Mouse (Mus musculus) forebrain, postnatal 0 days (tissue): ENCODE measurements around the gene Kcnn1. TPM values are rescaled to one million over a fixed set of nuclear protein-coding genes. Genes with fewer than 3 reads are reported as not detected.

Experiments
- ATAC-seq: fragments of 200-750 bp; cut with Nextera tagmentation; 2 replicates; pipeline ENCODE4 v1.8.0; 2017; ENCODE audit warnings: mild to moderate bottlenecking, moderate library complexity
- DNase-seq: peaks from one replicate; pipeline ENCODE4 v3.0.0-alpha.2; 2015
- H3K27ac ChIP-seq: fragments of 300-500 bp; sonication (generic); 2 replicates; pipeline ENCODE4 v1.5.1; 2014; ENCODE audit warnings: low read depth, mild to moderate bottlenecking, antibody characterized with exemption, low read length, moderate library complexity, mixed read lengths
- H3K27me3 ChIP-seq: fragments of 300-500 bp; sonication (generic); 2 replicates; pipeline ENCODE4 v1.6.1; 2014; ENCODE audit warnings: mild to moderate bottlenecking, low read length, mixed read lengths; ENCODE audit not compliant: insufficient read depth
- H3K36me3 ChIP-seq: fragments of 300-500 bp; sonication (generic); 2 replicates; pipeline ENCODE4 v1.6.1; 2014; ENCODE audit warnings: mild to moderate bottlenecking, moderate library complexity; ENCODE audit not compliant: insufficient read depth
- H3K4me1 ChIP-seq: fragments of 300-500 bp; sonication (generic); 2 replicates; pipeline ENCODE4 v1.6.1; 2014; ENCODE audit warnings: antibody characterized with exemption; ENCODE audit not compliant: insufficient read depth
- H3K4me2 ChIP-seq: fragments of 300-500 bp; sonication (generic); 2 replicates; pipeline ENCODE4 v1.6.1; 2014; ENCODE audit warnings: low read depth, mild to moderate bottlenecking, moderate library complexity
- H3K4me3 ChIP-seq: fragments of 300-500 bp; sonication (generic); 2 replicates; pipeline ENCODE4 v1.5.1; 2014; ENCODE audit warnings: low read depth, low read length, mixed read lengths
- H3K9ac ChIP-seq: fragments of 300-500 bp; sonication (generic); 2 replicates; pipeline ENCODE4 v1.6.1; 2014; ENCODE audit warnings: mild to moderate bottlenecking
- H3K9me3 ChIP-seq: fragments of 300-500 bp; sonication (generic); 2 replicates; pipeline ENCODE4 v1.6.1; 2016; ENCODE audit warnings: low read length
- CTCF ChIP-seq: sonication (generic); IDR thresholded peaks from 2 replicates; pipeline ENCODE4 v1.5.1; 2016; ENCODE audit warnings: antibody characterized with exemption, control low read depth, low read depth
- WGBS: fragments of 180-500 bp; shearing (Covaris S2); extraction: QIAGEN DNeasy Blood & Tissue Kit; methylation state at CpG from one replicate; pipeline ENCODE4 v1.1.7; 2014; 5-methylcytosine and 5-hydroxymethylcytosine counted together
- polyA plus RNA-seq: library from polyadenylated mRNA; unstranded; fragments of >200 nt; fragmentation: Nextera tagmentation; extraction: Ambion mirVana; gene quantifications from 2 replicates; pipeline ENCODE4 v1.2.1, GENCODE M21; 2015
- total RNA-seq: library from RNA; depleted of rRNA; stranded (reverse); fragments of >200 nt; gene quantifications from 2 replicates; pipeline ENCODE4 v1.2.3, GENCODE M21; 2014

Kcnn1 gene
- total and polyA plus RNA-seq, 2 experiments from 2014 or later = 9.8 to 20.5 TPM

DNA sequence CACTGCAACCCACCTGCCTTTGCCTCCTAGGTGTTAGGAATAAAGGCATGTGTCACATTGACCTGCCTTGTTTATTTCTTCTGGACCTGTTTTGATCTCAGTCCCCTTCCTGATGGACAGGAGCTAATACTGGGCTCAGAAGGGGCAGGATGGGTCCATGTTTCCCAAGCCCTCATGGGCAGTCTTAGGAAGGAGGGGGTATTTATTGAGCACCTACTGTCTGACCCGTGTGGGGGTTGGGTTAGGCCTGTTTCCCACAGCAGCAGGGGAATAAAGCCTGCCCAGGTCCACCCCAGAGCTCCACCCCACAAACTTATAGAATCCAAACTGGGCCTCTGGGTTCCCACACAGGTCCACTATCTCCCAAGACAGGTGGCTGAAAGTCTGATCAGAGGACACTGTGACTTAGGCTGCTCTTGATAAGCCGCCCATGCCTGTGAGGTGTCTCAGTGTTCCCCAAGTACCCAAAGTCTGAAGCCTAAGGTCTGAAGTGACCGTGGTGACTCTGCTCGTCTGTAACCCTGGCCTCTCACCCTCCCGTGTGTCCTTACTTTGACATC is 19.8 kb downstream of the Kcnn1 start:
- Histone ChIP-seq H3K4me3 (no peak overlapping the region), H3K9me3 (no peaks in the 10 kb centered on the region), H3K36me3 (peaks cover 1% of the 10 kb centered on the region; the same call in 1 of the 2 replicates), H3K4me2 (no peak overlapping the region), H3K27ac (no peak overlapping the region), H3K27me3 (no peaks in the 10 kb centered on the region), H3K4me1 (no peaks in the 10 kb centered on the region), H3K9ac (no peak overlapping the region)
- 85% methylated on average over 5 of the region's 5 CpGs for WGBS
- DNase-seq = no peak
- no peak for ATAC-seq
- TF ChIP-seq CTCF = no peak

DNA sequence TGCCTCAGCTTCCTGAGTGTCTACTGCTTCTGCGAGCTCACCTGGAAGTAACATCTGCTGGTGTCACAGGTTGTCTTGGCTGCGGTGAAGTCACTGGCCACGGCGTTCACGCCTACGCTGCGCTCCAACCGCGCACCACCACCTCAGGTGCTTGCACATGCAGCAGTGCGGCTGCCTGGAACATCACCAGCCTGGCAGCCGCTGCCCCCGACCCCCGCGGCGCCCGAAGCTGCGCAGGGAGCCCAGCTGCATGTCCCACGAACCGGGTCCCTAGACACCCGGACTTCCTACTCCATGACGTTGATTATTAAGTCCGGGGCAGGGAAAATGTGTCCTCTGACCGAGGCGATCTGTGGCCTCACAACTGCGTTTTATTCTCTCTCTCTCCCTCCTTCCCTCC is 20.6 kb downstream of the Kcnn1 start:
- no peak for TF ChIP-seq CTCF
- DNase-seq = no peak
- no peak for ATAC-seq

DNA sequence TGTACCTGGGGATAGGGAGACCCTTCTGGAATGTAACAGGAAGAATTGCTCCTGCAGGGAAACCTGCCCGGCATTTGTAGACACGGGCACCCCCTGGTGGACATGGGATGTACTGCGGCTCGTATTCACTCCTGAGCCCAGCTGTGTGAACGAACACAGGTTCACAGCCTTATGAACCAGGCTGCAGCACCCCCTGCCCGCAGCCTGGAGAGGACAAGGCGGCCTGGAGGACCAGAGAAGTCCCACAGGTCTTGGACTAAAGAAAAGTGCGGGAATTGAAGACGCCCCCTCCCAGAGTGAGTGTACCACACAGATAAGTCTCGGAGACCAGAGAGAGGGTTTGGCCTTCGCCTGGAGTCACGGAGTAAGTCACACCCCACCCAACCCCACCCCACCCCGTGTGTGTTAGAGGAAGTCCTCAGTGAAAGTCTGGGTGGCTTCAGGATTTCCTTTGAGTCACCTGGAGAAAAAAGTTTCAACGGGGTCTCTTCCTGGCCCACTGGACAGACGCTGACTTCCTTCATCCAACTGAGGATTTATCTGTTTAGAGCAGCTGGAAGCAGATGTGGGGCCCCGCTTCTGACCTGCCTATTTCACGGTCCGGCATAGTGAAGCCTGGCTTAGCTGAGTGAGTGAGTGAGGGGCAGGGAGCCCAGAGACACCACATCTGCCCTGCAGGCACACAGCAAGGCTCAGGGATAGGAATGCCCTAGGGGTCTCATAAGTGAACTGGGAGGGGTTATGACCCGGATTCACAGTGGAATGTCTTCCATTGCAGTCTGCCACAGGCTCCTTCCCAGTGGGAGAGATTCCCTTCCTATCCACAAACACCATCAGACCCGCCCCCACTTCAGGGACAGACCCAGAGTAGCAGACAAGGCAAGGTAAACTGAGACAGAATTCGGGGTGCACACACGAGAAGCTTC is 21.6 kb downstream of the Kcnn1 start:
- peak; percentile 96 for TF ChIP-seq CTCF
- DNase-seq (peak; percentile 90), ATAC-seq (no peak)
- no peaks in the 10 kb centered on the region for H3K27me3 ChIP-seq
- no peak overlapping the region for H3K9ac ChIP-seq
- H3K36me3 ChIP-seq = peaks cover 2% of the 10 kb centered on the region; the same call in 1 of the 2 replicates
- H3K9me3 ChIP-seq = no peaks in the 10 kb centered on the region
- 39% methylated on average over 22 of the region's 22 CpGs for WGBS
- no peak overlapping the region for H3K4me2 ChIP-seq
- no peak overlapping the region for H3K4me3 ChIP-seq
- no peak overlapping the region for H3K27ac ChIP-seq
- H3K4me1 ChIP-seq = no peaks in the 10 kb centered on the region

More for the DNA sequence above, 20.6 kb downstream of the Kcnn1 start:
- Histone ChIP-seq H3K27ac (no peak overlapping the region), H3K4me1 (no peaks in the 10 kb centered on the region), H3K36me3 (no peaks in the 10 kb centered on the region; the same call in 1 of the 2 replicates), H3K9me3 (no peaks in the 10 kb centered on the region), H3K27me3 (no peaks in the 10 kb centered on the region), H3K4me3 (no peak overlapping the region), H3K4me2 (no peak overlapping the region), H3K9ac (no peak overlapping the region)
- WGBS = 69% methylated on average over 25 of the region's 25 CpGs

DNA sequence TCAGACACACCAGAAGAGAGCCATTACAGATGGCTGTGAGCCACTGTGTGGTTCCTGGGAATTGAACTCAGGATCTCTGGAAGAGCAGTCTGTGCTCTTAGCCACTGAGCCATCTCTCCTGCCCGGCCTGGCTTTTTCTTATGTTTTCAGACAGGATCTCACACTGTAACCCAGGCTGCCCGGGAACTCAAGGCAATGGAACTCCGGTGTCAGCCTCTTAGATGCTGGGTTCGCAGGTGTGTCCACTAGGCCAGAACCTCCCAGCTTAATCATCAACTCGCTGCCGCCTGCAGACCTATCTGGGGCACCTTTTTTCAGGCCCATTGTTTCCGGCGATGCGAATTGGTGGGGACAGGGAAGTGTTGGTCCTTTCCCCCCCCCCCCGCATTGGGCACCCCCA is 22.5 kb downstream of the Kcnn1 start:
- no peak for DNase-seq
- ATAC-seq = no peak
- Histone ChIP-seq H3K4me3 (no peak overlapping the region), H3K9me3 (no peaks in the 10 kb centered on the region), H3K27ac (no peak overlapping the region), H3K36me3 (peaks cover 2% of the 10 kb centered on the region; the same call in 1 of the 2 replicates), H3K27me3 (no peaks in the 10 kb centered on the region), H3K4me2 (no peak overlapping the region), H3K4me1 (no peaks in the 10 kb centered on the region), H3K9ac (no peak overlapping the region)
- no peak for TF ChIP-seq CTCF
- 54% methylated on average over 10 of the region's 10 CpGs for WGBS

DNA sequence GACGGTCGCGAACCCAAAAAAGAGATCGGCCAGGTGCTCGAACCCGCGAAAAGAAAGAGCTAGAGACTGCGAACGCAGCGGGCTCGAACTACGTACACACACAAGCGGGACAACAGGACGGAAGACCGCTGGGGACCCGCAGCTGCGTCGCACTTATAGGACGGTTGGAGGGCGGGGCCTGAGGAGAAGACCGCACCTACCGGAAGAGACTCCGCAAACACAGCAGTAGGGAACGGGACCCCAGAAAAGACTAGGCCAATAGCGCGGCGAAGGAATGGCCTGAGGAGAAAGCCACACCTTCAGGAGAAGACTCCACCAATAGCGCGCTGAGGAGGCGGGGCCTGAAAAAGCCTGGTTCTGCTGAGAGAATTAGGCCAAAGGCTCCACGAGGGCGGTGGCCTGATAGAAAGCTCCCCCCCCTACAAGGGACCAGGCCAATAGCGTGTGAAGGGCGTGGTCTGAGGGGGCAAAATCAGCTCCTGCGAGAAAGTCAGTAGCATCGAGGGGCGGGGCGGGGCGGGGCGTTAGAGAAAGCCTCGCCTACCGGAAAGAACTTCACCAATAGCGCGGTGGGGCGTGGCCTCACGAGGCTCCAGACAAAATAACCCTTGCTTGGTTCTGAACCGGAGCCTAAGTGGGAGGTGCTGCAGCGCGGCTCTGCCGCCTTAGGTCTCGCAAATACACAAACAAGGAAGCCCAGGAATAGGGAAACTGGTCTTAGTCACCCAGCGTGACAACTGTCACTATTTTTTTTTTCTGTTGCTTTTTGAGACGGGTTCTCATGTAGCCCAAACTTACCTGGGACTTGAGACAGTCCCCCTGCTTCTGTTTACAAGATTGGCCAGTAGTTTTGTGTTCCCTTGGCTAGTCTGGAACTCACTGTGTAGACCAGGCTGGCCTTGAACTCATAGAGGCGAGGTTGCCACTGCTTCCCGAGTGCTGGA is 23.4 kb downstream of the Kcnn1 start, which contains the start of gene Arrdc2:
TSS of gene Arrdc2 (minus strand) at position 313 of the 944 bp plus-strand sequence.
- DNase-seq = peak; percentile 99
- no peak for TF ChIP-seq CTCF
- Histone ChIP-seq H3K27me3 (no peaks in the 10 kb centered on the region), H3K4me1 (no peaks in the 10 kb centered on the region), H3K4me2 (peak within 1 kb of the TSS; percentile 70), H3K36me3 (peaks cover 2% of the 10 kb centered on the region; the same call in 1 of the 2 replicates), H3K9ac (peak within 1 kb of the TSS; percentile 77), H3K9me3 (no peaks in the 10 kb centered on the region), H3K4me3 (peak within 1 kb of the TSS; percentile 62), H3K27ac (peak within 1 kb of the TSS; percentile 96)
- peak; percentile 97 for ATAC-seq
- 3% methylated on average over 55 of the region's 55 CpGs for WGBS

DNA sequence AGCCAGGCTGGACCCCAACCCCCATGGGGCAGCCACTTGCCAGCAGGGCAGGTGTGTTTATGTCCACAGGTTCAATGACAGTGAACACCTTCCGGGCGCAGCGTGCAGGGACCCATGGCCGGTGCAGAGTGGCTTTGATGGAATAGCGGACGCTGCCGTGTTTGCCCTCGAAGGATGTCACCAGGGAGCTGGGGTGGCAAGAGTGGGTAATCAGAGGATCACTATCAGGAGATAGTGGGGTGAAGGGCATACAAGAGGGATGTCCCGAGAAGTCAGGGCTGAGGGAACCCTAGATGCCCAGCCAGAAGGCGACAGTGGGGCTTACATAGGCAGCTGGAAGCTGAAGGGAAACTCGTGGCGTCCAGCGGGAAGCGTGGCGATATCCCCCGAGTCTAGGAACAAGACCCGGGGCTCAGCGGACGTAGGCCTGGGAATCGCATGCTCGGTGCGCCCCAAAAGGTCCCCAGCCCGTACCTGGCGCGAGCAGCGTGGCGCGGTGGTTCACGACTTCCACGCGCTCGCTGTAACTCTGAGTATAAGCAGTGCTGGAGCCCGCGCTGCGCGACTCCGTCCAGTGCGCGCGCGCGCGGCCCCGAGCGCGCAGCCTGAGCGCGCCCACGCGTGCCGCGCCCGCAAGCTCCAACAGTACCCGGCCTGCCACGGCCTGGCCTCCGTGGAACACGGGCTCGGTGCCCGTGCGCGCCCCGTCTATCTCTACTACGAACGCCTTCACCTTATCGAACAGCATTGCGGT is 24.2 kb downstream of the Kcnn1 start:
- Histone ChIP-seq H3K27me3 (no peaks in the 10 kb centered on the region), H3K4me2 (peak overlapping the region; percentile 70), H3K9me3 (no peaks in the 10 kb centered on the region), H3K9ac (peak overlapping the region; percentile 77), H3K27ac (peak overlapping the region; percentile 96), H3K36me3 (peaks cover 2% of the 10 kb centered on the region; the same call in 1 of the 2 replicates), H3K4me3 (peak overlapping the region; percentile 62), H3K4me1 (no peaks in the 10 kb centered on the region)
- peak; percentile 66 for ATAC-seq
- TF ChIP-seq CTCF = no peak
- no peak for DNase-seq
- WGBS = 4% methylated on average over 66 of the region's 66 CpGs
